Mouse (Mus musculus): Measurements from ENCODE around the gene Rab11fip4. TPM values are rescaled to one million over a fixed set of nuclear protein-coding genes. Genes with fewer than 3 reads are reported as not detected.

The Rab11fip4 gene
- polyA plus RNA-seq, 1 experiment: 4.7 TPM

GRCm38 (mm10) chr11:79610454-79610853, 19.4 kb downstream of the Rab11fip4 start:
- no peaks in the 10 kb centered on the region for H3K4me1 ChIP-seq (ENCODE audit: control insufficient read depth, insufficient read depth, low read length)
- no peak for TF ChIP-seq CTCF (IDR thresholded peaks at IDR 0.05; ENCODE audit: control insufficient read depth, insufficient read depth, low read length)
- no peak for TF ChIP-seq POLR2A (IDR thresholded peaks at IDR 0.05; ENCODE audit: borderline replicate concordance, control insufficient read depth, low read depth, low read length)
- WGBS: 58% methylated on average over 2 of the region's 2 CpGs
- H3K27ac ChIP-seq (ENCODE audit: control insufficient read depth, insufficient read depth, low read depth, low read length, poor library complexity): no peak overlapping the region
- H3K4me3 ChIP-seq (replicated peaks; ENCODE audit: control insufficient read depth, low read depth, low read length): no peak overlapping the region

- no peak for TF ChIP-seq POLR2A (IDR thresholded peaks at IDR 0.05; ENCODE audit: borderline replicate concordance, control insufficient read depth, low read depth, low read length)
- no peak for TF ChIP-seq CTCF (IDR thresholded peaks at IDR 0.05; ENCODE audit: control insufficient read depth, insufficient read depth, low read length)
- no peak overlapping the region for H3K27ac ChIP-seq (ENCODE audit: control insufficient read depth, insufficient read depth, low read depth, low read length, poor library complexity)
Measured at GRCm38 (mm10) chr11:79611011-79611666, 20.1 kb downstream of the Rab11fip4 start.

GRCm38 (mm10) chr11:79612046-79612600, 21.1 kb downstream of the Rab11fip4 start:
- Histone ChIP-seq H3K27ac (ENCODE audit: control insufficient read depth, insufficient read depth, low read depth, low read length, poor library complexity) (no peak overlapping the region; the same call in 1 of the 2 replicates), H3K4me1 (ENCODE audit: control insufficient read depth, insufficient read depth, low read length) (no peaks in the 10 kb centered on the region), H3K4me3 (replicated peaks; ENCODE audit: control insufficient read depth, low read depth, low read length) (no peak overlapping the region)
- WGBS: 0% methylated on average over 1 of the region's 1 CpGs
- no peak for TF ChIP-seq POLR2A (IDR thresholded peaks at IDR 0.05; ENCODE audit: borderline replicate concordance, control insufficient read depth, low read depth, low read length)

More at GRCm38 (mm10) chr11:79611011-79611666, 20.1 kb downstream of the Rab11fip4 start:
- Histone ChIP-seq H3K4me3 (replicated peaks; ENCODE audit: control insufficient read depth, low read depth, low read length) (no peak overlapping the region), H3K4me1 (ENCODE audit: control insufficient read depth, insufficient read depth, low read length) (no peaks in the 10 kb centered on the region)
- WGBS: 27% methylated on average over 13 of the region's 13 CpGs

DNA sequence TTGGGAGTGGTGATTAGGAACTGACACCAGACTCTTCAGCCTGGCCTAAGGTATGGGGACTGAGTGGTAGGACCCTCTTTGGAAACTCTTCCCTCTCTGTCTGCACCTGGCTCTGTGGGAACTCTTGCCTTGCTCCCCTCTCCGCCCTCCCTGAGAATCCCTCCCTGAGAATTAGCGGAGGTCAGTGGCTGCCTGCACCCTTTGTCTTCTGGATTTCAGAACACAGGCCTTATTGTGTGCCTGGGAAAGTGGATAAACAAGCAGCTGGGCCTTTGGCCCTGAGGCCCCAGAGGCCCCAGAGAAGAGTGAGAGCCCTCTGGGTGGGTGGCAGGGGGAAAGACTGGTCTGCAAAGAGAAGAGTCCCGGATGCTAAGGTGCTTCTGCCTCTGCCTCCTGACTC, 22.1 kb downstream of the Rab11fip4 start:
- H3K4me3 ChIP-seq (replicated peaks; ENCODE audit: control insufficient read depth, low read depth, low read length): no peak overlapping the region
- no peaks in the 10 kb centered on the region for H3K4me1 ChIP-seq (ENCODE audit: control insufficient read depth, insufficient read depth, low read length)
- no peak overlapping the region for H3K27ac ChIP-seq (ENCODE audit: control insufficient read depth, insufficient read depth, low read depth, low read length, poor library complexity)
- TF ChIP-seq POLR2A (IDR thresholded peaks at IDR 0.05; ENCODE audit: borderline replicate concordance, control insufficient read depth, low read depth, low read length): no peak
- no peak for TF ChIP-seq CTCF (IDR thresholded peaks at IDR 0.05; ENCODE audit: control insufficient read depth, insufficient read depth, low read length)
- 89% methylated on average over 3 of the region's 3 CpGs for WGBS

DNA sequence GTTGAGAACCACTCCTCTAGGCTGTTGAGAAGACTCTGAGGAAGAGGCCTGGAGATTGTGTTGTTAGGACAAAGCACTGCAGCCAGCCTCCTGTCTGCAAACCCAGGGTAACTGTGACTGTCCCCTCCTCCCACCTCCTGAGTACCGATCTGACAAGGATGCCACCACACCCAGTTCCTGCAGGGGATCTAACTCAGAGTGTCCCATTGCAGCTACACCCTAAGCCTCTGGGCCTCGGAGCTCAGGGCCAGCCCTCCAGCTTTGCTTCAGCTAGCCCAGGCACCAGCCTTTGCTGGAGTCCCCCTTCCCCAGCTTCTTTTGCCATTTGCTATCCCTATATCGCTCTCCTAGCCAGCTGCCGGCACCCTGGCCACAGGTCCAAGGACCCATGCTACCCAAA, 22.7 kb downstream of the Rab11fip4 start:
- TF ChIP-seq CTCF (IDR thresholded peaks at IDR 0.05; ENCODE audit: control insufficient read depth, insufficient read depth, low read length): no peak
- TF ChIP-seq POLR2A (IDR thresholded peaks at IDR 0.05; ENCODE audit: borderline replicate concordance, control insufficient read depth, low read depth, low read length): no peak
- WGBS: 62% methylated on average over 4 of the region's 4 CpGs
- Histone ChIP-seq H3K4me3 (replicated peaks; ENCODE audit: control insufficient read depth, low read depth, low read length) (no peak overlapping the region), H3K27ac (ENCODE audit: control insufficient read depth, insufficient read depth, low read depth, low read length, poor library complexity) (no peak overlapping the region), H3K4me1 (ENCODE audit: control insufficient read depth, insufficient read depth, low read length) (no peaks in the 10 kb centered on the region)

DNA sequence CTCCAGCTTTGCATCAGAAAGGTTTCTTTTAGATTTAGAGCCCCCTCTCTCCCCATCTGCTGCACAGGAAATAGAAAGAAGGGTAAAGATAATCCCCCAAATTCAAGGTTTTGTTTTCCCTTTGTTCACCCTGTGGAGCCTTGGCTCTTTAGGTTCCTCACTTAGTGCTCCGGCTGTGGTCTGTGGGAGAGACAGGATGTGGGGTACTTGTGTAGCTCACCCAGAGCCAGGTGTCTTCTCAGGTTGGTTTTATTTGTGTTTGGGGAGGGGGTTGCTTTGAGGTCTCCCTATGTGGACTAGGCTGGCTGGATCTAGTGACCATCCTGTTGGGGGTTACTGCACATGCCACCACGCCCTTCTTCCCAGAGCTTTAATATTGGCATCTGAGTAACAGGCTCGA, 23.9 kb downstream of the Rab11fip4 start:
- TF ChIP-seq POLR2A (IDR thresholded peaks at IDR 0.05; ENCODE audit: borderline replicate concordance, control insufficient read depth, low read depth, low read length) (no peak), CTCF (IDR thresholded peaks at IDR 0.05; ENCODE audit: control insufficient read depth, insufficient read depth, low read length) (no peak)
- H3K27ac ChIP-seq (ENCODE audit: control insufficient read depth, insufficient read depth, low read depth, low read length, poor library complexity): no peak overlapping the region
- 53% methylated on average over 3 of the region's 3 CpGs for WGBS
- no peaks in the 10 kb centered on the region for H3K4me1 ChIP-seq (ENCODE audit: control insufficient read depth, insufficient read depth, low read length)
- H3K4me3 ChIP-seq (replicated peaks; ENCODE audit: control insufficient read depth, low read depth, low read length): no peak overlapping the region

DNA sequence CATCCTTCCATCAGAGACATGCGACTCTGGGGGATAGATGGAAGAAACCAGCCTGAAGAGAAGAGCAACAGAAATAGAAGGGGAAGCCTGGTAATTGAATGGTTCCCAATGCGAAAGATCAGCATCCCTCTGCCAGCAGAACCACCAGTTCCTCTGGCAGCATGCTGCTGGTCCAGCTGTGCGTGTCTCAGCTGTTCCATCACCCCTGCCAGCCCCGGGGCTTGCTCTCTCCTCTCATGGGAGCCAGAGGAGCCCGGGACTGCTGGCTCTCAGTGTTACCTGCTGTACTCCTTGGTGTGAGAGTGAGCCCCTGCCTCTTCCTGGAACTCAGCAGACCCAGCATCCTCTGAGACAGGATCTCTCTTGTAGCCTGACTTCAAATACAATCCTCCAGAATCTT, 24.9 kb downstream of the Rab11fip4 start:
- H3K4me1 ChIP-seq (ENCODE audit: control insufficient read depth, insufficient read depth, low read length): no peaks in the 10 kb centered on the region
- 70% methylated on average over 5 of the region's 5 CpGs for WGBS
- no peak overlapping the region for H3K4me3 ChIP-seq (replicated peaks; ENCODE audit: control insufficient read depth, low read depth, low read length)
- no peak overlapping the region for H3K27ac ChIP-seq (ENCODE audit: control insufficient read depth, insufficient read depth, low read depth, low read length, poor library complexity)
- TF ChIP-seq POLR2A (IDR thresholded peaks at IDR 0.05; ENCODE audit: borderline replicate concordance, control insufficient read depth, low read depth, low read length): no peak

GRCm38 (mm10) chr11:79617991-79618390, 27.0 kb downstream of the Rab11fip4 start:
- TF ChIP-seq CTCF (IDR thresholded peaks at IDR 0.05; ENCODE audit: control insufficient read depth, insufficient read depth, low read length) (no peak), POLR2A (IDR thresholded peaks at IDR 0.05; ENCODE audit: borderline replicate concordance, control insufficient read depth, low read depth, low read length) (no peak)
- 86% methylated on average over 8 of the region's 8 CpGs for WGBS
- Histone ChIP-seq H3K27ac (ENCODE audit: control insufficient read depth, insufficient read depth, low read depth, low read length, poor library complexity) (no peak overlapping the region), H3K4me3 (replicated peaks; ENCODE audit: control insufficient read depth, low read depth, low read length) (no peak overlapping the region), H3K4me1 (ENCODE audit: control insufficient read depth, insufficient read depth, low read length) (no peaks in the 10 kb centered on the region; the same call in 1 of the 2 replicates)
